Mouse (Mus musculus) lung, postnatal 36 days (tissue): ENCODE results near the gene Cys1.

Source experiments
- DNase-seq: peaks from one replicate; pipeline ENCODE4 v3.0.0; 2022; ENCODE audit warnings: mixed read lengths

The Cys1 gene

DNA sequence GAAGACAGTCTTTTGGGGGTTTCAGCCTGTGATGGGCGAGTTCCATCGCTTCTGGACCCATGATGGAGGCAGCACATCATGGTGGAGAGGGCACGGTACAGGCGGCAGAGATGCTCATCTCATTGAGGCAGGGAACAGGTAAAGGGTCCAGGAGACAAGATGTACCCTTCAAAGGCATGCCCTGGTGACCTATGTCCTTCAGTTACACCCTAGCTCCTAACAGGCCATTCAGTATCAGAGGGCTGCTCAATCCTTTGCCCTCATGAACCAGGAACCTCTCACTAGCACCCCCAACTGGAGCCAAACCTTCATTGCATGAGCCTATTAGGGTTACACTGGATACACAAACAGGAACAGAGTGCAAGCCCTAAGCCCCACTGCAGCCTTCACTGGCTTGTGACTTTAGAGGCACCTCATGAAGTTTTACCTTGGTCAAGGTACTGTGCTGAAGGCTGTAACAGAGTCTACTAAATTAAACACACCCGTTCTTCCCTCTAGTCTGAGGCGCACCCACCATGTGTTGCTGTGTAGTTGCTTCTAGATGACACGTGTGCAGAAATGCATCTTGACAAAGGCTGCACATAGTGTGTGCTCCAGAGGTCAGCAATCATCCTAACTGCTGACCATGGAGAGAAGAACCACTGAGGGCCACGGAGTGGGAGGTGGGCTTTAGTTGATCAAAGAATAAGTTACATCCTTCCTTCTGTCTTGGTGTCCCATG lies 16.0 kb upstream of the Cys1 start:
- no peak for DNase-seq

DNA sequence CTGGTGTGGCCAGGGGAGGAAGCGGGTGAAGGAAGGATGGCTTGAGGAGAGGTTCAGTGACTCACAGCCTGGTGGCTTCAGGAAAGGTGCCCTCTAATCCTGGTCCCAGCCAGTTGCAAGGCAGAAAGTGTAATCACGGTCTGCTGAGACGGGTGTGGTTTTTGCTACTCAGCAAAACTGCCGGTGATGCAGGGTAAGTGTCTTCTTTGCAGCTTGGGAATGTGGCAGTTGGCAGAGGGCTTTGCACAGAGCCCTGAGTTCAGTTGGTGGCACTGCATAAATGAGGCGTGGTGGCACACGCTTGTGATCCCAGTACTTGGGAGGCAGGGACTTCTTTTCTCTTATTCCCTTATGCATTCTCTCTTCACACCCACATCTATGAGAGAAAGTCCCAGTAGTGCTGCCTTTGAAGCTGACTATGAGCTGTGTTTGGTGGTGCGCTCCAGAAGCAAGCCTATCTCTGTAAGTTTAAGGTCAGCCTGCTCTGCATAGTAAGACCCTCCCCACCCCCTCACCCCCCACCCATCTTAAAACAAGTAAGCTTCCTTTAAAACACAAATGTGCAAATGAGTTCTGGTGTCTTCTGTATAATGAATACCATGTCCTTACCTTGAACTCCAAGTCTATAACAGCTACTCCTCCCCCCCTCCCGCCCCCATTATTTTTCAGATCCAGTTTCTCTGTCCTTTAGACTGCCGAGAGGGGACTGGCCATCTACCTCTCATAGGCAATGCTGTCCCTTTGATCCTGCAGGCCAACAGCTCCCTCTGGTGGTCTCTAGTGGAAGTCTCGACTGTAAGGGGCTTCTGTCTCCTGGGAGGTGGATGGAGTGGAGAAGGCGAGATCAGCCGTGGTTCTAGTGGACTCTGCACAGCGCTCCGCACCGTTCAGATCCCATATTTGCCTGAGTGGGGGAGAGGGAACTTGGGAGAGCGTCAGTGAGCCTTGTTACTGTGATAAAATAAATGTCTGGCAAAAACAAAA lies 15.2 kb upstream of the Cys1 start:
- peak; percentile 93 for DNase-seq

DNA sequence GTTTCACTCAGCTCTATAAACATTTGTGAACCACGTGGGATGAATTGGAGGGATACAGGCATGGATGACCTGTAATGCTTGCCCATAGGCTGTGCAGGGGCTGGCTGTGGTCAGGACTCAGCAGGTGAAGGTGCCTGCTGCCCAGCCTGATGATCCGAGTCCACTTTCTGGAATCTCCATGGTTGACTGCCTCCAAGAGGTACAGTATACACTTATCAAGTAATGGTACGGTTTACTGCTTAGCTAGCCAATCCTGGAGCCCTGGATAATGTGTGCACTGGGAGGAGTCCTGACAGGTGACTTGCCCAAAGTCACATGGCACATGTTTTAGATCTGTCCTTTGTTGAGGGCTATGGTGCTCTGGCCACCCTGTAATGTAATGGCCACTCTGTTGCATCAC lies 8.7 kb upstream of the Cys1 start:
- no peak for DNase-seq

DNA sequence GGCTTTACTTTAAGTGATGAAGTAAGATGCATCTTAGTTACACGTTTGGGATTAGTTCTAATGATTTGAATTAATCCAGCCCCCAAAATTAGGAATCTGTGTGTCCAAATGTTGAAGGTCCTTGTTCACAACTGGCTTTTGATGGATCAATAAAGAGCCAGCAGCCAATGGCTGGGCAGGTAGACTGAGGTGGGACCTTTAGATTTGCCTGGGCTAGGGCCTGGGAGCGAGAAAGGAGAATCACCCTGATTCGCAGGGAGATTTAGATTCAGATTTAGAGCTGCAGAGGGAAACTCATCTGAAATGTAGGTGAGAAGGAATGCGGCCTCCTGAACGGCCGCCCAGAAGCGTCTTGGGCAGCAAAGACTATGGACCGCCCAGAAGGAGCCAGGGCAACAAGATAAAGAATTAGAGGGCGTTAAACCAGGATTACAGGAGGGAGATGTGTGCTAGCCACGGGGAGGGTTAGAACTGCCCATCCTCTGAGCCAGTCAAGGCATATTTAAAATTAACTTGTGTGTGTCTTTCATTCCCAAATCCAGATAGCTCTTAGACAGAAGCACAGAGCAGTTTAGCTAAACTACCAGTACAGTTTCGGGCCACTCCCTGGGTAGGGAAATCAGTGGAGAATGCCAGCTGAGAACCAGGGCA lies 5.2 kb upstream of the Cys1 start:
- no peak for DNase-seq

DNA sequence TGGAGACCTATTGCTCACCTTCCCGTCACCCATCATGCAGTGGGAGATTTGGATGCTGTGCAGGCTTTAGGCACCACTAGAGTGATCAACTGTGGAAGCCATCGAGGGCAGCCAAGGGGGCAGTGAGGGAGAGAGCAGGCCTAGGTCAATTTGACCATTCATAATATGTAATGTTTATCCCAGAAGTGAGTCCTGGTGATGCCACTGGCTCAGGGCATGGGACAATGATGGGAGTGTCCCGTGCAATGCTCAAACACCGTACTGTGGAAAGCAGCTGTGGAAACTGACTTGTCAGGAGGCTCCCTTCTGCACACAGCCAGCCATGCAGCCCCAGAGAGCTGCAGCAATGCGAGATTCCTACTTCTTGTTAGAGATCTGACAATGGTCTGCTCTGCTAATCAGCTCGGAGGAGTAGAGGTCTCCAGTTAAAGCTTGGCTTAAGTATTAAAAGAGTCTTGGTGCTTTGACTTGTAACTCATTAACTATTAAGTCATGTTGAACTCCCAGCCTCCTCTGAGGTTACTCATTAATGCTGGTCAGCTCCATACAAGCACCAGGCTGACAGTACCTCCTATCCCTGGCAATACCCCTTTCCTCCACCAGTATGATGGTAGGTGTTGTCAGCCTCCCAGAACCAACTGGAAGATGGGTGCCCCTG lies 4.6 kb upstream of the Cys1 start:
- DNase-seq: no peak

DNA sequence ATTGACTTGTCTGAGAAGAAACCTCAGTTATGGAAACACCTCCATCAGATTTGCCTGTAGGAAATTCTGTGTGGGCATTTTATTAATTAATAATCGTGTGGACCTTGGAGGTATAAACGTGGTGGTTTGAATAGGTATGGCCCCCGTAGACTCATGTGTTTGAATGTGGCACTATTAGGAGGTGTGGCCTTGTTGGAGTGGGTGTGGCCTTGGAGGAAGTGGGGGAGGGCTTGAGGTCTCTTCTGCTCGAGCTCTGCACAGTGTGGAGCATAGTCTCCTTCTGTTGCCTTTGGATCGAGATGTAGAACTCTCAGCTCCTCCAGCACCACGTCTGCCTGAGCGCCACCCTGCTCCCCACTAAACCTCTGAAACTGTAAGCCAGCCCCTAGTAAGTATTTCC lies 1.8 kb upstream of the Cys1 start:
- DNase-seq: no peak

DNA sequence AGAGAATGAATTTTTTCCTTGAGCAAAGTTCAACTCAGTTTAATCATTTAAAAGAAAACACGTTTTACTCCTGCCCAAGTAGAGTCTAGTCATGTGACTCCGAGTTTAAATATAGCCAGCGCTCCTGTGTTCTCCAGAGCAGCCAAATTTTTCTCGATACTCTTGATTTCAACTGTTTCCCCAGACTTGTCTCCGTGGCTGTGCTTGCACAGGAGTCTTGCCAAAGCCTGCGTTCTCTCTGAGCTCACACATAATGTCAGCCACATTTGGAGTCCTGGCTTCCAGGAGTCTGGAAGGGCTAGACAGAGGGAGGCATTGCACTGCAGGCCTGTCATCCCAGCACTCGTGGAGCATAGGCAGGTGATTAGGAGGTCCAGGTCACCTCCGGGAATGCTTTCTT lies 950 bp upstream of the Cys1 start:
- DNase-seq: peak; percentile 61

DNA sequence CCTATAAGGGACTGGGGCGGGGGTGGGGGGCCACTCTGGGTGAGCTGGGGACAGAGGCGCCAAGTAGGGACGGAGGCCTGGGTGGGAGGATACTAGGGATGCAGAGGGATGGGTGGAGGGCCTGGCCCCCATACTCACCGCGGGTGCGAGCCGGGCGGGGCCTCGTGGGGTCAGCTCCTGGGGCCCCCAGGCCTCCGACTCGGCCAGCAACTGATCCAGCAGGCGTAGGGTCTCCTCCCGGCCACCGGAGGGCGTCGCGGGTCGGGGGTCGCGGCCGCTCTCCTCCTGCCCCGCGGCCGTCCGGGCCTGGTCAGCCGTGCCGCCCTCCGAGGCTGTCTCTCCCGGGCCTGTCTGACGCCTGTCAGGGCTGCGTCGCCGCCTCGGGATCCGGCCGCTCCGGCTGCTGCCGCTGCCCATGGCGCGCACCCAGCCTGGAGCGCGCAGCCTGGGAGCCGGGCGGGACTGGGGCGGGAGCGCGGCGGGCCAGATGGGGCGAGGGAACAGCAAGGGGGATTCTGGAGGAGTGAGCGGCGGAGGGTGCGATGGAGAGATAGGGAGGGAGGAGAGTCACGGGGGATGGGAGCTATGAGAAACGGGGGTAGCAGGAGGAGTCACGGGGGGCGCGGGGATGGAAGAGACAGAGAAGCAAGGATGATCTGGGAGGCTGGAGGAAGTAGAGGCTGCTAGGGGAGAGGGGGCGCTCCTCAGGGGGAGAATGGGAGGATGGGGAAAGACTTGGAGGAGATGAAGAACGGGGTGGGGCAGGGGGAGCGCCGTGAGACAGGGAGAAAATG lies 924 bp downstream of the Cys1 start:
- DNase-seq: no peak

DNA sequence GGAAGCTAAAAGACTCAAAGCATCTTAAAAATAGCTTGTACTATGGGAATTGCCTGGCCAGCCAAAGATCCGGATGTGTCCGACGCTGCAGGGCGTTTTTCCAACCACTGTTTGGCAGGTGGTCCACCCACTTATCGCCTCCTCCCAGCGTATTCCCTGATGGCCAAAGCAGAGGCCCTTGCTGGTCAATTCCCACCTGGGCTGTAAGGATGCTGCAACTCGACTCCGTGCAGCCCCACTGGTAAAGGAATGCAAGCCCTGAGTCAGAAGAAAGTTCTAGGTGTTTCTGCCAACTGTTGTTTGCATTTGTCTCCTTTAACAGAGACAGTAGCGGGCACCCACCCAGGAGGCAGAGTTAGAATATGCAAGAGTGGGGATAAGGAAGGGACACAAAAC lies 1.5 kb downstream of the Cys1 start:
- peak; percentile 35 for DNase-seq

DNA sequence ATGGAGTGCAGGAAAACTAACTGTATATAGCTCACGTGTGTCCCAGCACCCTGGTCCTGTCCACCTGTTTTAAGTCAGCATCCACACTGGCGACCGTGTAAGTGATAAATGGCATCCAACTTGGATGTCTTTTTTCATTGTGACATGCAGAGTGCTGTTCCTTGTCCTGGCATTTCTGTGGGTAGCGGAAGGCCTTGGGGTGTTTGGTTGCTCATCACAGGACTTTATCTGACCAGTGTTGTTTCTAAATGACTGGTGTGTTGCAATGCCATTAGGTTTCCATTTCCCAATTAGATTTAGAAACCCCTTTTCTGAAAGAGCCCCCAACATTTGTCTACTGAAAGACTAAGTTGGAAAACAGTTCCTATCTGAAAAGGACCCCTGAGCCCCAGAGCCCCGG lies 19.5 kb downstream of the Cys1 start:
- no peak for DNase-seq

DNA sequence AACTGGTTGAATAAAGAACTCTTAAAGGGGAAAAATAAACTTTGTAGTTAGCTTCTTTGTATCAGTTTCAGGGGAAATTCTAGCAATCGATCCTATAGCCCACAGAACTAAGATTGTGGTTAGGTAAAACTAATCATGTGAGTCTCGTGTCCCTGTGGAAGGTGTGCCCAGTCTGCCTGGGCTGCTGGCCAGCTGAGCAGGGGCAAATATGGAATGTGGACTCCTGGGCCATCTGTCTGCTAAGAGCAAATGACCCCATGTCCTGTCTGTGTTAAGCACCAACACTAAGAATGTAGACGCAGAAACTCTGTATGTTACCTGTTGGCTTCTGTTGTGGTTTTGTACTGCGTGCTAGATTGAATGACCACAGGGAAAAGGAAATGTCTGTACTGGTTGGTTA lies 20.5 kb downstream of the Cys1 start:
- DNase-seq: no peak

DNA sequence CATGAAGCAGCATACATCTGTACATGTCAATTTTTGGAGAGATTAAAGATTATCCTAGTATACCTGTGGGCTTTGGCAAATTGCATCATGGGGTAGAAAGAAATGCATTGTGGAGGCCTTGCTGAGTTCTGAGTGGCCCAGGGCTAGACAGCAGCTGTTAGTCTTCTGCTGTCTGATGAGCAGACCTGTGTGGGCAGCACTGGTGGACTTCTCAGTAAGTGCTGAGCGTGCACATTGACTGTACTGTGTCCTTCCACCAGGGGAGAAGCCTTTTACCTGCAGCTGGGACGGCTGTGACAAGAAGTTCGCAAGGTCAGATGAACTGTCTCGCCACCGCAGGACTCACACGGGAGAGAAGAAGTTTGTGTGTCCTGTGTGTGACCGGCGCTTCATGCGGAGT lies 21.7 kb downstream of the Cys1 start:
- no peak for DNase-seq

DNA sequence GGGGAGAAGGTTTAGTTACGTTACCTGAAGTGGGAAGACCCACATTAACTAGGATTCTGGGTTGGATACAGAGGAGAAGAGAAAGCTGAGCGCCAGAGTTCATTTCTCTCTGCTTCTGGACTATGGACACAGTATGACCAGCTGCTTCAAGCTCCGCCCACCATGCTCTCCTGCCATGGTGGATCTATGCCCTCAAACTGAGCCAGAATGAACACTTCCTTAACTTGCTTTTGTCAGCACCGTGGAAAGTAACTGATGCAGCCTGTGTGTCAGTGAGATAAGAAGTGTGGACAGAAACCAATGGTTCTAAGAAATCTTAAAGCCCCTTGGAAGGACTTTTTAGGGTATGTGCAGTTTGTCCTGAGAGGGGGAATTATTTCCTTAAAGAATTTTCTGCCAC lies 22.6 kb downstream of the Cys1 start:
- no peak for DNase-seq

DNA sequence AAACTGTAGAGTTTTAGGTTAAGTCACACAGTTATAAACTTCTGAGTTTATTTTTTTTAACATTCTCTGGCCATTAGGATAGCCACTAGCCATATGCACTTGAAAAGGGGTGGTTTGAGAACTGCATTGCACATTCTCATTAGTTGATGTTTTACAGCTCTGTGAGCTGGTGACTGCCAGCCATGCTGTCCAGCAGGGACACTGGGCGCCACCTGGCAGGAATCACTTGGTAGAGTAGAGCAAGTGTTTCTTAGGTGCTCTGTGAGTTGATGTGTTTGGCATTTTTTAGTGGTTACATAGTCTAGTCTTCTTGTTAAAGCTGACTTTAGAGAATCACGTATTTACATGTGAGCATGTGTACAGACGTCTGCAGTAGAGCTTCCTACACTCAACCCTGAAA lies 25.2 kb downstream of the Cys1 start:
- no peak for DNase-seq

DNA sequence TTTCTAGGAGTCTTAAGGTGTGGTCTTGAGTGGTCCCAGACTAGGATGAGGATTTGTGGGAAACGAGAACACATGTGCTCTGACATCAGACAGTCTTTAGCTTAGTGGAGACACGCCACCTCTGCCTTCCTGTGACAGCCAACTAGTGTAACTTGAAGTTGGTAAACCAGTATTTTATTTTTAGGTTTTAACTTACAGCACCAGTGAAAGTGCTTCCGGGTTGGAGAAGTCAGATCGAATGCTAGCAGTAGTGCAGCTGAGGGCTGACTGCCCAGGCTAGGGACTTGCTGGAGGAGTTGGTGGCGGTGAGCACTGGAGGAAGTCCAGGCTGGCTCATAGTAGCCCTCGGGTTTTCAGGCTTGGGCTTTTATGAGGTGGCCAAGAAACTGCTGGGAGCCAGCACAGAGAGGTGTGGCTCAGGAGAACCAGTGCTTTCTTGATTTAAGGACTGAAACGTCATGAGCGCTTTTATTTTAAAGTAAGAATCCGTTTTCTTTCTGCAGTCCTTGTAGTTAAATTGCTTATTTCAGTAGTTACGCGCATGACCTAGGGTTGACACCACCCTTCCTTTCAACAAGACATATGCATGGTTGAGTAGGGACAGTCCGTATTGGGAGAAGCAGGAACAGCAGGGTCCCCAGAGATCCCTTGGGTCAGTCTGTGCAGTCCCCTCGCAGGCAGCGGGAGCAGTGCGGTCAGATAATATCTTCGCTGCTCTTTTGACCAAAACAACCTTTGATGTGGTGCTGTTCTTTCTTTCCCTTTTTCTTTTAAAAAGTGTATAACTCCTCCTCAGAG lies 27.3 kb downstream of the Cys1 start:
- no peak for DNase-seq

DNA sequence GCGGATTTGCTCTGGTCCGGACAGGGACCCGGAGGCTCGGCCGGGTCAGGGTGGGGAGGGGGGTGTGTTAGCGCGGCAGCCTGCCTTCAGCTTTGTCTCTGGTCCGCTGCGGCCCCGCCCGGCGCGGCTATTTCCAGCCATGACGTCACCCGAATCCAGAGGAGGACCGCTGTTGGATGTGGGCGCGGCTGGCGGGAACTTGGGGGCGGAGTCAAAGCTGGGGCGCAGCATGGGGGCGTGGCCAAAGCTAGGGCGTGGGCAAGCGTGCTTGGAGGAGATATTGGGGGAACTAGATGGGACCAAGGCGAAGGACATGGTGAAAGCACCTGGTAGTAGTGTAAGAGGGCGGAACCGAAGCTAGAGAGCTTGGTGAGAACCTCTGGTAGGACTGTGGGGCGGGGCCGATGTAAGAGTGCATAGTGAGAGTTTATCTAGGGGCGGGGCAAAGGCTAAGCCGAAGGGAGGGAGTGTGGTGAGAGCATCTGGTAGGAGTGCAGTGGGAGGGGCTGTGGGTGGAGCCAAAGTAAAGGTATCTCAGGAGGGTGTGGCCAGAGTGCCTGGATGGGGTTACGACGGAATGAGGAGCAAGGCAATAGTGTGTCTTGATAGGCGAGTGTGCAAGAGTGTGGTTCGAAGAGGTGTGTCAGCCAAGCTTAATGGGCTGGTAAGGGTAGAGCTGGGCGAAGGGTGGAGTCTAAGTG lies 29.8 kb downstream of the Cys1 start:
- peak; percentile 99 for DNase-seq

DNA sequence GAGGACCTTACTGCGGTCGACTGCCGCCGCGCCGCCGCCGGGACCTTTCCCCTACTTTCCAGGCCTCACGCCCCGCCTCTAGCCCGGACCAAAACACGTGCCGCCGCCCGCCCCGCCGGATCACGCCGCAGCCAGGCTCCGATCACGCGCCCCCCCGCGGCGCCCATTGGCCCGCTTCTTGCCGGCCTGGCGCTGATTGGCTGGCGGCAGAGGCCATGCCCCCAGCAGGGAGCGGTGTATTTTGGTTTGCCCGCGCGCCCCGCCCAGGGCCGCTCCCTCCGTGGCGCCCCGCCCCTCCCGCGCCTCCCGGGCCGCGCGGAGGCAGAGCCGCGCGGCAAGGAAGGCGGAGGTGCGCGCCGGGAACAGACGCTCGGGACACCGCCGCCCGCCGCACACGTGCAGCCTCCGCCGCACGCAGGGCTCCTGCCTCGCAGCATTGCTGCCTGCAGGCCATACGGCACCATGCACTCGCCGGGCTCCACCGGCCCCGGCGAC lies 30.5 kb downstream of the Cys1 start, which contains the start of gene Klf11:
Gene Klf11, plus strand, starts transcription at position 212 of the 495 bp plus-strand sequence.
- peak; percentile 98 for DNase-seq

DNA sequence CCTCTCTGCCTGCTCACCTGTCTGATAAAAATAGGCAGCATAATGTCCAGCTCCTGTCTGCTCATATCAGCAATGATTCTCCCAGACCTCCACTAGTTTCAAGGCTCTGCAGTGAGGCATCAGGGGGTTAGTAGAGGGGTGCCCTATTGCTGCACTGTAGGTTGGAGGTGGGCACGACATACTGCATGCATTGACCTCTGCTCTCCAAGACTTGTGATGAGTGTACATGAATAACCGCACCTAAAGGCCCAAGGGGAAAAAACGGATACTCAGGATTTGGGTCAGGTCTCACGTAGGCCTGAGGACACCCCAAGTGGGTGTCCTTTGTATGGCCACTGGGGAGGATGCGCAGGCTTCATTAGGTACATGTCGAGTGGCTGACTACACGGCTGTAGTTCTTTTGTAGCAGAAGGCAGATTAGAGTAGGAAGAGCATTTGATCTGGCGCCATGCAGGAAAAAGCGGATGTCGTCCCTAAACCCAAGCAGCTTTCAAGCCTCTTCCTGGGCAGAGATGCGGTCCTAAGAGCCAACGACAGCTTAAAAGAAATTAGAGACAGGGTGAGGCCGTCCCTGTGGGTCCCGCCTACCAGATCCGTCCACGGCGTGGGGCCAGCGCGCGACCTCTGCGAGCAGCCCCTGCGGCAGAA lies 31.1 kb downstream of the Cys1 start:
- DNase-seq: no peak

DNA sequence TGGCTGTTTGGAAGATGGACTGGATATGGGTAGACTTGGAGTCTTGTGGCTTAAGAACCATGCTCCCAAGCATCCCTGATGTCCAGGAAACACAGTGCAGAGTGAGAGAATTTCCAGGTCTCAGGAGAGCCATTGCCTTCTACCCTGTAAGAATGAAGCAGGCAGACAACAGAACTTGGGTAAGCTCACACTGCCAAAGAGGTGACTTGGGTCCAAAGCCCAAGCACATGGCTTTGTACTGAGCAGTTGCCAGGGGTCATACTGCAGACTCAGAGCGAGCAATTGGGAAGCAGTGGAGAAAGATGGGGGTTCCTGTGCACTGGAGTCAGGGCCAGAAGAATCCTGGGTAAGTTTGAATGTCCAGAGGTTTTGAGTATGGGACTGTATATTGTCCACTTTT lies 33.5 kb downstream of the Cys1 start:
- DNase-seq: no peak

DNA sequence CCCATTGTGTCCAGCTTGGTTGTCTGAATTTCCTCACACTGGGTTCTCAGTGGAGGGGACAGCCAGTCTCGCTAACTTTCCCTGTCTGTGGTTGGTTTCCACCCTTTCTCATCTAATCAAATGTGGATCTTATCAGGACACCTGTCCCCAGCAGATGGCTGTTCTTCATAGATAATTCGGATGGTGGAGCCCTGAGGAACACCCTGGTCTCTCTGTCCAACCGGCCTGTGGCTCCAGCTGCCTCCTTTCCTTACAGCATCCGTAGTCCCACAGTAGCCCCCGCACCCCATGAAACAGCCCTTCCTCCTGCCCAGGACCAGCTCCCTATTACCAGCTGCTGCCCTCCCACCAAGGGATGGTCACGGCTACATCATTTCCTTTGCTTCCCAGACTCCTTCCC lies 35.7 kb downstream of the Cys1 start:
- DNase-seq: no peak
